Mouse (Mus musculus): ENCODE data around the gene Nfic. TPM values are rescaled to one million over a fixed set of nuclear protein-coding genes. Genes with fewer than 3 reads are reported as not detected.
A peak's percentile ranks its signal among the peaks of the same experiment; 100 is the strongest.

Gene Nfic
- polyA plus RNA-seq, 1 experiment from 2014 or later = 16.3 TPM

DNA sequence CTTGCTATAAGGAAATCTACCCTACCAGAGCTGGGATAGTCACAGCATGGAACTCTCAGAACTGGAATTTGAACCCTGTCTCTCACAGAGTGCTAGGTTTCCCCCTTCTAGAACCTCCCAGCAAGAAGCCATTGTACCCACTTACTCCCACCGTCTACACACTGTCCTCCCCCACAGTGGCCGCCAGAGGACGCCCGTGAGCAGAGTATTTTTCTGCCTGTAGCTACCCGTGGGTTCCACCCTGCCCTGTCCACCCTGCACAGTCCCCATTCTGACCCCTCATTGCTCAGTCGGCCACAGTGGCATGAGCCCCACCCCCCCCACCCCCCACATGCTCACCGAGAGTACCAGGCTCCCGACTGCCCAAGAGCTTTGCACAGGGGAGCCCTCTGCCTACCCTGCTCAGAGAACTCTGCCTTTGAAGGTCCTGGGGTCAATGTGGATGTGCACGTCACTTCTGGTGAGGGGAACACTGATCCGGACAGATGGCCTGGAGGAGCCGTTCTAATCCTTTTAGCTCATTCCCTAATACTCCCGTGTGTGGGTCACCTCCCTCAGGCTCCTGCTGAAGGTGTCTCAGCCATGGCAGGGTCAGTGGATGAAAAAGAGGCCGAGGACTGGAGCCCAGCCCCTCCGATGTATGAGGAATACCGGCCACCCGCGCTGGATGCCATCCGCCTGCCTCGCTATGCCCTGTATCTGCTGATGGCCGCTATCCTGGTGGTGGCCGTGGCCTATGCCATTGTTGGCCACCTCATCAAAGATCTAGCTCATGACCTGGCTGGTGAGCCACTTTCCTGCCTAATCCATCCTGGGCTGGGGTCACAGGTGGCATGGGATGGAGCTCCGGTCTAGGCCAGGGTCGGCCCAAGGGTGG, 65.4 kb downstream of the Nfic start:
- ATAC-seq (ENCODE audit: low FRiP score) = peak; percentile 69
- no peak overlapping the region for H3K4me2 ChIP-seq
- H3K9me3 ChIP-seq = no peaks in the 10 kb centered on the region
- no peaks in the 10 kb centered on the region for H3K27me3 ChIP-seq
- WGBS = 60% methylated on average over 23 of the region's 23 CpGs
- H3K36me3 ChIP-seq (replicated peaks) = peaks cover 35% of the 10 kb centered on the region
- H3K4me3 ChIP-seq (replicated peaks) = no peak overlapping the region
- H3K9ac ChIP-seq = 0 out of 2 replicates have a peak overlapping the region, but pooled peaks have one; percentile 12
- peaks cover 33% of the 10 kb centered on the region for H3K4me1 ChIP-seq
- 0 out of 2 replicates have a peak overlapping the region, but pooled peaks have one; percentile 25 for H3K27ac ChIP-seq

DNA sequence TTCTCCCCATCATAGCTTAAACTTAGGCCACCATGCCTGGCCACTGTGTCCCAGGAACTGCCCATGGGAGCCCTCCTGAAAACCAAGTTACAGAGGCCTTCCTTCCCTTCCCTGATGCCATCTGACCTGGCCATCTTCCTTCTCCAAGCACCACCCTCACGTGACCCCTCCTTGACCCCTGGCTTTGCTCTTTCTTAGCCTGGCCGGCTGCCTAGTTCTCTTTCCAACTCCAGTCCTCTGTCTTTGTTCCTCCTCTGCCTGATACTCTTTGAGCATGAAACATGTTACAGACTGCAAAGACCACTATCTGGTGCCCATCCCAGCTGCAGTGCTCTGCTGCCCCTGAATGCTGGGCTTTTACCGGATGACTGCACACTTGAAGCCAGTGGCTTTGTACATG, 66.1 kb downstream of the Nfic start:
- 54% methylated on average over 3 of the region's 3 CpGs for WGBS
- H3K9ac ChIP-seq = 0 out of 2 replicates have a peak overlapping the region, but pooled peaks have one; percentile 12
- H3K9me3 ChIP-seq = no peaks in the 10 kb centered on the region
- H3K27me3 ChIP-seq = no peaks in the 10 kb centered on the region
- no peak overlapping the region for H3K4me3 ChIP-seq (replicated peaks)
- no peak overlapping the region for H3K4me2 ChIP-seq
- peaks cover 35% of the 10 kb centered on the region for H3K36me3 ChIP-seq (replicated peaks)
- 0 out of 2 replicates have a peak overlapping the region, but pooled peaks have one; percentile 25 for H3K27ac ChIP-seq
- ATAC-seq (ENCODE audit: low FRiP score) = no peak
- peaks cover 37% of the 10 kb centered on the region for H3K4me1 ChIP-seq

DNA sequence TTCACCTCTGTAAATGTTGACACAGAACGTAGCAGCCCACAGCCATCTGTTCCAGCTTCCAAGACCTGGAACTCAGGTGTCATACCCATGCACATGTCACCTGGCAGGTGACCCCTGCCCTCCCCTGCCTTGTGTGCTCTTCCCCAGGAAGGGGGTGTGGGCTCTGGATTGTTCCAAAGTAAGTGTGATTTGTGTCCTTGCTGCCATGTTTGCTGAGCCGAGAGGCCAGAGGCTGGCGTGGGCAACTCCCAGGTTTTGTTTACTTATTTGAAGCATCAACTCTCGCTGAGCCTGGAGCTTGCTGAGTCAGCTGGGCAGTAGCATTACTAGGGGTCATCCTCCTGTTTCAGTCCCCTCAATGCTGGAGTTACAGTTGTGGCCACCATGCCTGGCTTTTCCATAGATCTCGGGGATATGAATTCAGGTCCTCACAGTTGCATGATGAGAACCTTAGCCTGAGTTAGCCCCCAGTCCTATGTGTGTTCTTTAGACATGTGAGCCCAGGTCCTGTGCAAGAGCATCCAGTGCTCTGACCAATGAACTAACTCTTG, 66.9 kb downstream of the Nfic start, which contains the start of gene Gm48552:
Gene Gm48552 (plus strand): TSS at position 501 of the 551 bp plus-strand sequence.
- Histone ChIP-seq H3K27me3 (no peaks in the 10 kb centered on the region), H3K9ac (0 out of 2 replicates have a peak within 1 kb of the TSS, but pooled peaks have one; percentile 12), H3K9me3 (no peaks in the 10 kb centered on the region), H3K36me3 (replicated peaks) (peaks cover 35% of the 10 kb centered on the region), H3K4me3 (replicated peaks) (no peak within 1 kb of the TSS), H3K4me1 (peaks cover 31% of the 10 kb centered on the region), H3K4me2 (no peak within 1 kb of the TSS), H3K27ac (0 out of 2 replicates have a peak within 1 kb of the TSS, but pooled peaks have one; percentile 25)
- no peak for ATAC-seq (ENCODE audit: low FRiP score)
- 87% methylated on average over 5 of the region's 5 CpGs for WGBS

GRCm38 (mm10) chr10:81387716-81388115, 67.7 kb downstream of the Nfic start:
- Histone ChIP-seq H3K4me2 (no peak overlapping the region), H3K27ac (no peak overlapping the region), H3K36me3 (replicated peaks) (peaks cover 35% of the 10 kb centered on the region), H3K4me1 (peaks cover 23% of the 10 kb centered on the region), H3K9ac (no peak overlapping the region), H3K9me3 (no peaks in the 10 kb centered on the region), H3K27me3 (no peaks in the 10 kb centered on the region), H3K4me3 (replicated peaks) (no peak overlapping the region)
- no peak for ATAC-seq (ENCODE audit: low FRiP score)
- WGBS = 93% methylated on average over 20 of the region's 20 CpGs

GRCm38 (mm10) chr10:81385603-81386306, 69.7 kb downstream of the Nfic start:
- H3K4me3 ChIP-seq (replicated peaks) = peak overlapping the region; percentile 77
- 86% methylated on average over 22 of the region's 22 CpGs for WGBS

GRCm38 (mm10) chr10:81384605-81384982, 70.8 kb downstream of the Nfic start:
- Histone ChIP-seq H3K4me3 (replicated peaks) (peak overlapping the region; percentile 77), H3K9ac (peak overlapping the region; percentile 81), H3K4me1 (peaks cover 20% of the 10 kb centered on the region), H3K4me2 (peak overlapping the region; percentile 93), H3K36me3 (replicated peaks) (peaks cover 31% of the 10 kb centered on the region), H3K27me3 (0 out of 2 replicates have a peak, but pooled peaks cover 5% of the 10 kb centered on the region), H3K27ac (peak overlapping the region; percentile 80), H3K9me3 (no peaks in the 10 kb centered on the region)
- ATAC-seq (ENCODE audit: low FRiP score) = peak; percentile 39
- WGBS = under 1% methylated on average over 19 of the region's 19 CpGs

More at GRCm38 (mm10) chr10:81385603-81386306, 69.7 kb downstream of the Nfic start:
- H3K9ac ChIP-seq = no peak overlapping the region
- H3K4me2 ChIP-seq = peak overlapping the region; percentile 93
- H3K27ac ChIP-seq = no peak overlapping the region
- H3K4me1 ChIP-seq = peaks cover 21% of the 10 kb centered on the region
- peaks cover 31% of the 10 kb centered on the region for H3K36me3 ChIP-seq (replicated peaks)
- H3K27me3 ChIP-seq = 0 out of 2 replicates have a peak, but pooled peaks cover 5% of the 10 kb centered on the region
- H3K9me3 ChIP-seq = no peaks in the 10 kb centered on the region
- ATAC-seq (ENCODE audit: low FRiP score) = no peak

DNA sequence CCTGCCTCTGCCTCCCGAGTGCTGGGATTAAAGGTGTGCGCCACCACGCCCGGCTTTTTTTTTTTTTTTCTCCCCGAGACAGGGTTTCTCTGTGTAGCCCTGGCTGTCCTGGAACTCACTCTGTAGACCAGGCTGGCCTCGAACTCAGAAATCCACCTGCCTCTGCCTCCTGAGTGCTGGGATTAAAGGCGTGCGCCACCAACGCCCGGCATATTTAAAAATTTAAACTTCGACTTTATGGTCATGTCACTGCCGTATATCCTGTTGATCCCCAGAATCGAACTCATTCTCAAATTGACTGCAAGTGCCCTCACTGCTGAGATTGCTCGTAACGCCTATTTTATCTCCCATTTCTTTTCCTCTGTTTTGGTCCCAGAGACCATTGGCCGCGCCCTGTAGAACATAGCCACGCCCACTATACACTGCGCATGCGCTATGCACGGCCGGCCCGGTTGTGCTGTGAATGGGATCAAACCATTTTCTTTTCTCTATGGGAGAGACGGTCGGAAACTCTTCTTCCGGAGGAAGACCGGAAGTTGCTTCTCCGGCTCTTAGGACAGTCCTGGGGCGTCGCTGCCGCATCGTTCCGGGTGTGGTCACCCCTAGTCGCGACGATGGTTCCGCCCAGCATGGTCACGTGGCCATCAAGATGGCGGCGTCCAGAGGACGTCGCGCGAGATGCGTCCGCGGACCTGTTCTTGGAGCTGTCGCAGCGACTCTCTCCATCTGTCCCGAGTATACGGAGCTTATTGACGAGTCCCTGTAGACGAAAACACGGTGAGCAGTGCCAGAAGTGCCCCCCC, 71.4 kb downstream of the Nfic start, which contains the start of the genes Dohh and Gm48551:
Gene Dohh (plus strand): TSS at position 627 of the 803 bp plus-strand sequence.
Gene Gm48551 (plus strand): TSS at position 665 of the 803 bp plus-strand sequence.
- ATAC-seq (ENCODE audit: low FRiP score) = peak; percentile 95
- peaks cover 18% of the 10 kb centered on the region for H3K4me1 ChIP-seq
- peaks cover 31% of the 10 kb centered on the region for H3K36me3 ChIP-seq (replicated peaks)
- H3K27me3 ChIP-seq = 0 out of 2 replicates have a peak, but pooled peaks cover 5% of the 10 kb centered on the region
- WGBS = 8% methylated on average over 53 of the region's 54 CpGs
- H3K4me3 ChIP-seq (replicated peaks) = peak within 1 kb of the TSS; percentile 77
- peak within 1 kb of the TSS; percentile 81 for H3K9ac ChIP-seq
- H3K4me2 ChIP-seq = peak within 1 kb of the TSS; percentile 93
- peak within 1 kb of the TSS; percentile 80 for H3K27ac ChIP-seq
- H3K9me3 ChIP-seq = no peaks in the 10 kb centered on the region

GRCm38 (mm10) chr10:81382039-81382438, 73.4 kb downstream of the Nfic start:
- no peak overlapping the region for H3K27ac ChIP-seq
- peaks cover 15% of the 10 kb centered on the region for H3K36me3 ChIP-seq (replicated peaks)
- H3K4me2 ChIP-seq = no peak overlapping the region
- H3K27me3 ChIP-seq = 0 out of 2 replicates have a peak, but pooled peaks cover 5% of the 10 kb centered on the region
- no peak overlapping the region for H3K4me3 ChIP-seq (replicated peaks)
- peaks cover 27% of the 10 kb centered on the region for H3K4me1 ChIP-seq
- no peaks in the 10 kb centered on the region for H3K9me3 ChIP-seq
- WGBS = 85% methylated on average over 5 of the region's 5 CpGs
- no peak overlapping the region for H3K9ac ChIP-seq
- no peak for ATAC-seq (ENCODE audit: low FRiP score)

GRCm38 (mm10) chr10:81379809-81380378, 75.5 kb downstream of the Nfic start:
- no peak overlapping the region for H3K27ac ChIP-seq
- WGBS = 92% methylated on average over 6 of the region's 6 CpGs

GRCm38 (mm10) chr10:81379183-81379553, 76.3 kb downstream of the Nfic start:
- peaks cover 28% of the 10 kb centered on the region for H3K4me1 ChIP-seq
- peaks cover 17% of the 10 kb centered on the region for H3K36me3 ChIP-seq (replicated peaks)
- H3K4me3 ChIP-seq (replicated peaks) = peak overlapping the region; percentile 88
- 56% methylated on average over 3 of the region's 3 CpGs for WGBS
- H3K27ac ChIP-seq = peak overlapping the region; percentile 82
- H3K9ac ChIP-seq = peak overlapping the region; percentile 26
- ATAC-seq (ENCODE audit: low FRiP score) = no peak
- no peaks in the 10 kb centered on the region for H3K9me3 ChIP-seq
- H3K27me3 ChIP-seq = 0 out of 2 replicates have a peak, but pooled peaks cover 5% of the 10 kb centered on the region
- peak overlapping the region; percentile 53 for H3K4me2 ChIP-seq

More at GRCm38 (mm10) chr10:81379809-81380378, 75.5 kb downstream of the Nfic start:
- peaks cover 12% of the 10 kb centered on the region for H3K36me3 ChIP-seq (replicated peaks)
- no peak overlapping the region for H3K9ac ChIP-seq
- H3K4me2 ChIP-seq = no peak overlapping the region
- peaks cover 30% of the 10 kb centered on the region for H3K4me1 ChIP-seq
- no peak overlapping the region for H3K4me3 ChIP-seq (replicated peaks)
- no peaks in the 10 kb centered on the region for H3K9me3 ChIP-seq
- ATAC-seq (ENCODE audit: low FRiP score) = no peak
- 0 out of 2 replicates have a peak, but pooled peaks cover 5% of the 10 kb centered on the region for H3K27me3 ChIP-seq
